Mouse (Mus musculus): ENCODE results near the gene Gm17783. TPM values are rescaled to one million over a fixed set of nuclear protein-coding genes. Genes with fewer than 3 reads are reported as not detected.
"Not testable (repeated sequence)": the region's sequence is repeated elsewhere in the genome, so short reads cannot be mapped to it uniquely, and the experiment has no call there.

The Gm17783 gene
- not detected for total RNA-seq (2021)
- long read RNA-seq, experiment 1, result 0 reads
- long read RNA-seq, experiment 2, result 0 reads

GRCm38 (mm10) chr16:45531950-45532349, at the start of gene Gm17783:
TSS of gene Gm17783 (minus strand) at chr16:45532050.
- DNase-seq, result no peak

- DNase-seq, result no peak
Measured at GRCm38 (mm10) chr16:45579883-45580282, 48.0 kb upstream of the Gm17783 start.

GRCm38 (mm10) chr16:45572307-45572706, 40.5 kb upstream of the Gm17783 start:
- DNase-seq, result no peak

- no peak for DNase-seq
Measured at GRCm38 (mm10) chr16:45561747-45562146, 29.9 kb upstream of the Gm17783 start.

- no peak for DNase-seq
Measured at GRCm38 (mm10) chr16:45551579-45551978, 19.7 kb upstream of the Gm17783 start.

- no peak for DNase-seq
Measured at GRCm38 (mm10) chr16:45547982-45548381, 16.1 kb upstream of the Gm17783 start.

GRCm38 (mm10) chr16:45544341-45544740, 12.5 kb upstream of the Gm17783 start:
- DNase-seq, result no peak

- DNase-seq, result no peak
Measured at GRCm38 (mm10) chr16:45542108-45542507, 10.3 kb upstream of the Gm17783 start.

- not testable (repeated sequence) for DNase-seq
Measured at GRCm38 (mm10) chr16:45538342-45538741, 6.5 kb upstream of the Gm17783 start.

- no peak for DNase-seq
Measured at GRCm38 (mm10) chr16:45535009-45535408, 3.2 kb upstream of the Gm17783 start, which contains the start of gene Slc9c1. TSS of gene Slc9c1 (plus strand) at chr16:45535309.

GRCm38 (mm10) chr16:45525551-45525950, 6.3 kb downstream of the Gm17783 start:
- no peak for DNase-seq

GRCm38 (mm10) chr16:45495326-45495725, 36.5 kb downstream of the Gm17783 start:
- DNase-seq, result peak; percentile 27

GRCm38 (mm10) chr16:45492927-45493326, 38.9 kb downstream of the Gm17783 start, which contains the start of gene Gm609:
TSS of gene Gm609 (minus strand) at chr16:45492969.
- DNase-seq, result no peak

GRCm38 (mm10) chr16:45476991-45477390, 54.9 kb downstream of the Gm17783 start:
- DNase-seq, result no peak

- peak; percentile 14 for DNase-seq
Measured at GRCm38 (mm10) chr16:45471836-45472235, 60.0 kb downstream of the Gm17783 start.

Other genes starting within 250 kb of the Gm17783 start
- 10 to 100 TPM; 68.9 to 80.1 TPM for gene Cd200, start 123.0 kb downstream of the Gm17783 start, total RNA-seq (2021)
- under 1 TPM; 0.27 to 0.48 TPM for gene Gm609, start 39.1 kb downstream of the Gm17783 start, total RNA-seq (2021)
- gene Slc9c1, start 3.3 kb upstream of the Gm17783 start, total RNA-seq (2021), result not detected
- under 1 TPM; 0.21 to 0.48 TPM for gene Gcsam, start 78.3 kb upstream of the Gm17783 start, total RNA-seq (2021)
- gene BC016579, start 122.0 kb upstream of the Gm17783 start, total RNA-seq (2021), result under 1 TPM; 0.18 to 0.48 TPM
- gene Tmprss7, start 161.6 kb upstream of the Gm17783 start, total RNA-seq (2021), result under 1 TPM; 0.30 to 0.82 TPM
- gene Tagln3, start 192.6 kb upstream of the Gm17783 start, total RNA-seq (2021), result 10 to 100 TPM in 1 of 2 experiments, 1 to 10 TPM in 1; 7.1 to 12.1 TPM
- gene Abhd10, start 210.9 kb upstream of the Gm17783 start, total RNA-seq (2021), result 10 to 100 TPM; 23.0 to 26.4 TPM

Measured in adrenal gland, postnatal 10 days (tissue).